Mouse (Mus musculus) embryonic fibroblast, embryonic 13.5 days (primary cell): ENCODE results near the gene Tas1r1. TPM values are rescaled to one million over a fixed set of nuclear protein-coding genes. Genes with fewer than 3 reads are reported as not detected.

Source experiments
- H3K27ac ChIP-seq: 2 replicates; pipeline ENCODE4 v1.5.1; 2012; ENCODE audit warnings: low read length, control low read depth, inconsistent platforms; ENCODE audit not compliant: insufficient read depth
- H3K4me1 ChIP-seq: 2 replicates; pipeline ENCODE4 v1.6.1; 2011; ENCODE audit warnings: low read length; ENCODE audit not compliant: control insufficient read depth, insufficient read depth
- H3K4me3 ChIP-seq: 2 replicates; pipeline ENCODE4 v1.5.1; 2011; ENCODE audit warnings: mild to moderate bottlenecking, control low read depth, low read length; ENCODE audit not compliant: insufficient read depth
- CTCF ChIP-seq: IDR thresholded peaks from 2 replicates; pipeline ENCODE4 v1.5.1; 2011; ENCODE audit warnings: mild to moderate bottlenecking, control low read depth, low read length, moderate library complexity, borderline replicate concordance; ENCODE audit not compliant: insufficient read depth
- POLR2A ChIP-seq: IDR thresholded peaks from 2 replicates; pipeline ENCODE4 v1.6.1; 2011; ENCODE audit warnings: low read depth, mild to moderate bottlenecking, control low read depth, low read length, moderate library complexity
- polyA plus RNA-seq: library from polyadenylated mRNA; stranded (reverse); fragments of >200 nt; gene quantifications from 2 replicates; pipeline ENCODE4 v1.2.4, GENCODE M21; 2011; ENCODE audit warnings: low read depth; ENCODE audit not compliant: missing spikeins, insufficient read length

Gene Tas1r1
- polyA plus RNA-seq, 1 experiment = not detected

GRCm38 (mm10) chr4:152077191-152077590 lies 38.8 kb upstream of the Tas1r1 start:
- Histone ChIP-seq H3K4me3 (no peak overlapping the region), H3K4me1 (no peaks in the 10 kb centered on the region), H3K27ac (no peak overlapping the region)
- TF ChIP-seq CTCF (no peak), POLR2A (no peak)

GRCm38 (mm10) chr4:152074548-152074947 lies 36.2 kb upstream of the Tas1r1 start:
- TF ChIP-seq CTCF (no peak), POLR2A (no peak)
- no peak overlapping the region for H3K27ac ChIP-seq
- H3K4me3 ChIP-seq = no peak overlapping the region

GRCm38 (mm10) chr4:152073715-152074114 lies 35.3 kb upstream of the Tas1r1 start:
- Histone ChIP-seq H3K4me1 (no peaks in the 10 kb centered on the region), H3K4me3 (no peak overlapping the region), H3K27ac (no peak overlapping the region)
- TF ChIP-seq CTCF (no peak), POLR2A (no peak)

More at GRCm38 (mm10) chr4:152074548-152074947, 36.2 kb upstream of the Tas1r1 start:
- H3K4me1 ChIP-seq = no peaks in the 10 kb centered on the region

GRCm38 (mm10) chr4:152072655-152073054 lies 34.3 kb upstream of the Tas1r1 start:
- TF ChIP-seq CTCF = no peak
- no peak for TF ChIP-seq POLR2A
- H3K4me3 ChIP-seq = no peak overlapping the region

GRCm38 (mm10) chr4:152072121-152072601 lies 33.8 kb upstream of the Tas1r1 start, which contains the start of gene Plekhg5:
Gene Plekhg5, plus strand, starts transcription at chr4:152072498.
- TF ChIP-seq CTCF = no peak
- TF ChIP-seq POLR2A = no peak
- no peaks in the 10 kb centered on the region for H3K4me1 ChIP-seq
- H3K27ac ChIP-seq = no peak within 1 kb of the TSS

More at GRCm38 (mm10) chr4:152072655-152073054, 34.3 kb upstream of the Tas1r1 start:
- no peak overlapping the region for H3K27ac ChIP-seq
- no peaks in the 10 kb centered on the region for H3K4me1 ChIP-seq

GRCm38 (mm10) chr4:152070494-152071396 lies 32.4 kb upstream of the Tas1r1 start:
- no peak overlapping the region for H3K27ac ChIP-seq

More at GRCm38 (mm10) chr4:152072121-152072601, 33.8 kb upstream of the Tas1r1 start, which contains the start of gene Plekhg5:
- no peak within 1 kb of the TSS for H3K4me3 ChIP-seq

GRCm38 (mm10) chr4:152069245-152069644 lies 30.9 kb upstream of the Tas1r1 start:
- Histone ChIP-seq H3K4me1 (no peaks in the 10 kb centered on the region), H3K4me3 (no peak overlapping the region), H3K27ac (no peak overlapping the region)
- TF ChIP-seq CTCF (no peak), POLR2A (no peak)

More at GRCm38 (mm10) chr4:152070494-152071396, 32.4 kb upstream of the Tas1r1 start:
- H3K4me1 ChIP-seq = no peaks in the 10 kb centered on the region
- TF ChIP-seq CTCF (no peak), POLR2A (no peak)
- no peak overlapping the region for H3K4me3 ChIP-seq

GRCm38 (mm10) chr4:152068166-152068724 lies 29.9 kb upstream of the Tas1r1 start:
- H3K4me3 ChIP-seq = no peak overlapping the region
- no peak for TF ChIP-seq CTCF
- no peak for TF ChIP-seq POLR2A
- H3K4me1 ChIP-seq = no peaks in the 10 kb centered on the region
- no peak overlapping the region for H3K27ac ChIP-seq

GRCm38 (mm10) chr4:152067280-152067679 lies 28.9 kb upstream of the Tas1r1 start:
- no peak overlapping the region for H3K27ac ChIP-seq
- H3K4me3 ChIP-seq = no peak overlapping the region
- TF ChIP-seq POLR2A = no peak
- no peaks in the 10 kb centered on the region for H3K4me1 ChIP-seq
